Mouse (Mus musculus) naive thymus-derived CD4-positive, alpha-beta T cell, adult 2 months (primary cell): ENCODE data around the gene Fbxl16.

Experiments used
- DNase-seq: peaks from one replicate; pipeline ENCODE4 v3.0.0-alpha.2; 2011; ENCODE audit warnings: low read depth

The Fbxl16 gene

GRCm38 (mm10) chr17:25842509-25842908 is 33.6 kb downstream of the Fbxl16 start:
- peak; percentile 15 for DNase-seq

- no peak for DNase-seq
These were observed 34.2 kb downstream of the Fbxl16 start for GRCm38 (mm10) chr17:25843122-25843521.

GRCm38 (mm10) chr17:25843636-25844395 is 34.9 kb downstream of the Fbxl16 start:
- no peak for DNase-seq

- DNase-seq: peak; percentile 95
These were observed 35.6 kb downstream of the Fbxl16 start, which contains the start of gene Rhot2 for GRCm38 (mm10) chr17:25844396-25844901. TSS of gene Rhot2 (minus strand) at chr17:25844851.

- DNase-seq: no peak
These were observed 51.3 kb downstream of the Fbxl16 start for GRCm38 (mm10) chr17:25860229-25860628.

GRCm38 (mm10) chr17:25860832-25861703 is 52.2 kb downstream of the Fbxl16 start, which contains the start of gene Wdr90:
TSS of gene Wdr90 (minus strand) at chr17:25861501.
- DNase-seq: peak; percentile 94

GRCm38 (mm10) chr17:25861704-25862612 is 53.1 kb downstream of the Fbxl16 start:
- no peak for DNase-seq

- no peak for DNase-seq
These were observed 54.8 kb downstream of the Fbxl16 start for GRCm38 (mm10) chr17:25863681-25864080.

GRCm38 (mm10) chr17:25864311-25864710 is 55.4 kb downstream of the Fbxl16 start:
- DNase-seq: no peak

GRCm38 (mm10) chr17:25865288-25865687 is 56.4 kb downstream of the Fbxl16 start:
- DNase-seq: no peak

GRCm38 (mm10) chr17:25866172-25866571 is 57.3 kb downstream of the Fbxl16 start:
- DNase-seq: no peak

GRCm38 (mm10) chr17:25867509-25867835 is 58.6 kb downstream of the Fbxl16 start:
- peak; percentile 62 for DNase-seq

- peak; percentile 36 for DNase-seq
These were observed 59.1 kb downstream of the Fbxl16 start for GRCm38 (mm10) chr17:25867836-25868600.

GRCm38 (mm10) chr17:25868601-25869191 is 59.8 kb downstream of the Fbxl16 start, which contains the start of gene Mcrip2:
TSS of gene Mcrip2 (minus strand) at chr17:25868764.
- DNase-seq: peak; percentile 73

GRCm38 (mm10) chr17:25869498-25869897 is 60.6 kb downstream of the Fbxl16 start:
- no peak for DNase-seq

- DNase-seq: no peak
These were observed 61.1 kb downstream of the Fbxl16 start for GRCm38 (mm10) chr17:25869954-25870353.
